Mouse (Mus musculus): ENCODE measurements around the gene Cyp2b9. TPM values are rescaled to one million over a fixed set of nuclear protein-coding genes. Genes with fewer than 3 reads are reported as not detected.
"Not testable (repeated sequence)": the region's sequence is repeated elsewhere in the genome, so short reads cannot be mapped to it uniquely, and the experiment has no call there.

Gene Cyp2b9
- not detected for total RNA-seq (2021)

- not testable (repeated sequence) for DNase-seq
Observed at GRCm38 (mm10) chr7:26173111-26173510, at the start of gene Cyp2b9. Gene Cyp2b9, plus strand, starts transcription at chr7:26173411.

GRCm38 (mm10) chr7:26139623-26140022 lies 33.6 kb upstream of the Cyp2b9 start:
- DNase-seq, result not testable (repeated sequence)

GRCm38 (mm10) chr7:26143657-26144056 lies 29.6 kb upstream of the Cyp2b9 start:
- DNase-seq, result not testable (repeated sequence)

GRCm38 (mm10) chr7:26168765-26169536 lies 4.3 kb upstream of the Cyp2b9 start:
- not testable (repeated sequence) for DNase-seq

GRCm38 (mm10) chr7:26201083-26201482 lies 27.9 kb downstream of the Cyp2b9 start:
- DNase-seq, result no peak

GRCm38 (mm10) chr7:26260034-26260433 lies 86.8 kb downstream of the Cyp2b9 start, which contains the start of gene Vmn1r184:
Gene Vmn1r184, plus strand, starts transcription at chr7:26260334.
- not testable (repeated sequence) for DNase-seq

Other genes with a start within 250 kb of the Cyp2b9 start
- gene Cyp2b13, start 111.9 kb upstream of the Cyp2b9 start, total RNA-seq (2021), result under 1 TPM in 1 of 2 experiments, not detected in 1; 0.19 TPM
- gene Vmn1r184, start 86.9 kb downstream of the Cyp2b9 start, total RNA-seq (2021), result not detected
- not detected for gene Cyp2a4, start 133.8 kb downstream of the Cyp2b9 start, total RNA-seq (2021)
- not detected for gene Nlrp9c, start 230.3 kb downstream of the Cyp2b9 start, total RNA-seq (2021)

Data from heart, postnatal 4 days (tissue).